Mouse (Mus musculus) brown adipose tissue, adult 24 weeks (tissue): ENCODE measurements around the gene Lyz1. TPM values are rescaled to one million over a fixed set of nuclear protein-coding genes. Genes with fewer than 3 reads are reported as not detected.
"Not testable (repeated sequence)": the region's sequence is repeated elsewhere in the genome, so short reads cannot be mapped to it uniquely, and the experiment has no call there.

Source experiments
- H3K27ac ChIP-seq: fragments of 200-500 bp; replicated peaks from 2 replicates; pipeline ENCODE4 v1.5.1; 2012; ENCODE audit warnings: low read depth, mild to moderate bottlenecking, low read length
- H3K4me1 ChIP-seq: fragments of 200-500 bp; 2 replicates; pipeline ENCODE4 v1.6.1; 2012; ENCODE audit warnings: low read length, mixed read lengths; ENCODE audit not compliant: control insufficient read depth, insufficient read depth, insufficient read length
- H3K4me3 ChIP-seq: fragments of 200-500 bp; 2 replicates; pipeline ENCODE4 v1.5.1; 2012; ENCODE audit warnings: low read depth, mild to moderate bottlenecking, low read length, moderate library complexity; ENCODE audit not compliant: insufficient read depth
- polyA plus RNA-seq: library from polyadenylated mRNA; stranded (reverse); fragments of >200 nt; gene quantifications from 2 replicates; pipeline ENCODE4 v1.2.4, GENCODE M21; 2012; ENCODE audit not compliant: missing spikeins, insufficient read depth, insufficient read length

Gene Lyz1
- polyA plus RNA-seq, 1 experiment: 6.7 TPM

GRCm38 (mm10) chr10:117282049-117282448 is 10.6 kb downstream of the Lyz1 start, which contains the start of gene Lyz2:
TSS of gene Lyz2 (minus strand) at chr10:117282321.
- peak within 1 kb of the TSS; percentile 63 for H3K27ac ChIP-seq

GRCm38 (mm10) chr10:117281381-117281920 is 11.2 kb downstream of the Lyz1 start:
- Histone ChIP-seq H3K27ac (peak overlapping the region; percentile 63), H3K4me3 (peak overlapping the region; percentile 49), H3K4me1 (no peaks in the 10 kb centered on the region)

More at GRCm38 (mm10) chr10:117282049-117282448, 10.6 kb downstream of the Lyz1 start, which contains the start of gene Lyz2:
- H3K4me3 ChIP-seq: peak within 1 kb of the TSS; percentile 49
- H3K4me1 ChIP-seq: no peaks in the 10 kb centered on the region

DNA sequence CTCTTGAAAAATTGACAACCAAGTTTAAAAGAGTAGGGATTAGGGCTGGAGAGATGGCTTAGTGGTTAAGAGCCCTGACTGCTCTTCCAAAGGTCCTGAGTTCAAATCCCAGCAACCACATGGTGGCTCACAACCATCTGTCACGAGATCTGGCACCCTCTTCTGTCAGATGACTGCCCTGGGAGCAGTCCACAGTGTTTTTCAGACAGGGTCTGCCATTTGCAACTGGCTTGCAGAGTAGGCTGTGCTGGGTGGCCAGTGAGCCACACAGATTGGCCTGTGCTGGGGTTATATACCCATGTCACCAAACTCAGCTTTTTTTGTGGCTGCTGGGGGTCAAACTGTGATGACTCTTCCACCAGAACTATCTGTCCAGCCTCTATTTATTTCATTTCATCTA is 12.7 kb downstream of the Lyz1 start:
- Histone ChIP-seq H3K4me3 (no peak overlapping the region), H3K27ac (peak overlapping the region; percentile 3; the same call in 1 of the 2 replicates), H3K4me1 (no peaks in the 10 kb centered on the region)

- H3K27ac ChIP-seq, H3K4me1 ChIP-seq, H3K4me3 ChIP-seq: not testable (repeated sequence)
These were observed 14.2 kb downstream of the Lyz1 start for GRCm38 (mm10) chr10:117278510-117278909.

- H3K4me1 ChIP-seq, H3K27ac ChIP-seq, H3K4me3 ChIP-seq: not testable (repeated sequence)
These were observed 14.9 kb downstream of the Lyz1 start for GRCm38 (mm10) chr10:117277779-117278178.

GRCm38 (mm10) chr10:117275681-117276369 is 16.8 kb downstream of the Lyz1 start:
- Histone ChIP-seq H3K27ac (no peak overlapping the region), H3K4me3 (no peak overlapping the region)

GRCm38 (mm10) chr10:117274645-117275044 is 18.0 kb downstream of the Lyz1 start:
- not testable (repeated sequence) for H3K27ac ChIP-seq, H3K4me1 ChIP-seq, H3K4me3 ChIP-seq

More at GRCm38 (mm10) chr10:117275681-117276369, 16.8 kb downstream of the Lyz1 start:
- H3K4me1 ChIP-seq: no peaks in the 10 kb centered on the region

- no peaks in the 10 kb centered on the region for H3K4me1 ChIP-seq
- no peak overlapping the region for H3K27ac ChIP-seq
- no peak overlapping the region for H3K4me3 ChIP-seq
These were observed 20.6 kb downstream of the Lyz1 start for GRCm38 (mm10) chr10:117272023-117272422.

- Histone ChIP-seq H3K4me3 (no peak overlapping the region), H3K4me1 (no peaks in the 10 kb centered on the region), H3K27ac (no peak overlapping the region)
These were observed 32.8 kb downstream of the Lyz1 start for GRCm38 (mm10) chr10:117259870-117260269.

- Histone ChIP-seq H3K4me3 (no peak within 1 kb of the TSS), H3K4me1 (no peaks in the 10 kb centered on the region), H3K27ac (no peak within 1 kb of the TSS)
These were observed 54.1 kb downstream of the Lyz1 start, which contains the start of gene 9530003J23Rik for GRCm38 (mm10) chr10:117238603-117239002. TSS of gene 9530003J23Rik (minus strand) at chr10:117238703.

Other genes starting within 250 kb of the Lyz1 start
- gene Lrrc10, start 247.5 kb downstream of the Lyz1 start, polyA plus RNA-seq: not detected in 2 replicates
- 141 and 156 TPM in 2 replicates for gene Cct2, start 229.1 kb downstream of the Lyz1 start, polyA plus RNA-seq
- gene Frs2, start 144.3 kb downstream of the Lyz1 start, polyA plus RNA-seq: 9.1 and 10.5 TPM in 2 replicates
- 18.2 and 24.4 TPM in 2 replicates for gene Yeats4, start 68.4 kb downstream of the Lyz1 start, polyA plus RNA-seq
- gene 9530003J23Rik, start 54.2 kb downstream of the Lyz1 start, polyA plus RNA-seq: not detected in 2 replicates
- gene Lyz2, start 10.5 kb downstream of the Lyz1 start, polyA plus RNA-seq: 168 and 210 TPM in 2 replicates
- gene Cpsf6, start 87.1 kb upstream of the Lyz1 start, polyA plus RNA-seq: 12.6 and 17.3 TPM in 2 replicates